Mouse (Mus musculus) embryonic facial prominence, embryonic 13.5 days (tissue): ENCODE data around the gene Slc12a5. TPM values are rescaled to one million over a fixed set of nuclear protein-coding genes. Genes with fewer than 3 reads are reported as not detected.

Experiments
- ATAC-seq: fragments of 200-750 bp; cut with Nextera tagmentation; 2 replicates; pipeline ENCODE4 v1.8.0; 2017; ENCODE audit warnings: low read depth; ENCODE audit not compliant: insufficient number of reproducible peaks, insufficient read depth, low FRiP score, low TSS enrichment
- H3K27ac ChIP-seq: fragments of 300-500 bp; sonication (generic); 2 replicates; pipeline ENCODE4 v1.5.1; 2015; ENCODE audit warnings: moderate library complexity, mild to moderate bottlenecking, inconsistent platforms
- H3K27me3 ChIP-seq: fragments of 300-500 bp; sonication (generic); 2 replicates; pipeline ENCODE4 v1.6.1; 2015; ENCODE audit warnings: mild to moderate bottlenecking, inconsistent platforms
- H3K36me3 ChIP-seq: fragments of 300-500 bp; sonication (generic); 2 replicates; pipeline ENCODE4 v1.6.1; 2015; ENCODE audit warnings: mild to moderate bottlenecking, inconsistent platforms
- H3K4me1 ChIP-seq: fragments of 300-500 bp; sonication (generic); 2 replicates; pipeline ENCODE4 v1.6.1; 2015; ENCODE audit warnings: inconsistent platforms
- H3K4me2 ChIP-seq: fragments of 300-500 bp; sonication (generic); 2 replicates; pipeline ENCODE4 v1.6.1; 2015; ENCODE audit warnings: moderate library complexity, mild to moderate bottlenecking, inconsistent platforms
- H3K4me3 ChIP-seq: fragments of 300-500 bp; sonication (generic); 2 replicates; pipeline ENCODE4 v1.5.1; 2015; ENCODE audit warnings: mild to moderate bottlenecking, inconsistent platforms
- H3K9ac ChIP-seq: fragments of 300-500 bp; sonication (generic); 2 replicates; pipeline ENCODE4 v1.6.1; 2015; ENCODE audit warnings: mild to moderate bottlenecking, inconsistent platforms
- H3K9me3 ChIP-seq: fragments of 300-500 bp; sonication (generic); 2 replicates; pipeline ENCODE4 v1.6.1; 2016; ENCODE audit warnings: inconsistent platforms
- WGBS: fragments of 180-500 bp; shearing (Covaris S2); methylation state at CpG from one replicate; pipeline ENCODE4 v1.1.7; 2015; ENCODE audit warnings: mixed read lengths; 5-methylcytosine and 5-hydroxymethylcytosine counted together
- polyA plus RNA-seq: library from polyadenylated mRNA; unstranded; fragments of >200 nt; fragmentation: Nextera tagmentation; extraction: Ambion mirVana; gene quantifications from 2 replicates; pipeline ENCODE4 v1.2.1, GENCODE M21; 2015

The Slc12a5 gene
- polyA plus RNA-seq, 1 experiment from 2014 or later: 2.9 TPM

- no peak for ATAC-seq
- Histone ChIP-seq H3K4me1 (peaks cover 19% of the 10 kb centered on the region), H3K9me3 (no peaks in the 10 kb centered on the region), H3K27ac (no peak overlapping the region), H3K4me3 (no peak overlapping the region), H3K27me3 (no peaks in the 10 kb centered on the region), H3K36me3 (no peaks in the 10 kb centered on the region), H3K9ac (no peak overlapping the region), H3K4me2 (no peak overlapping the region)
- WGBS: 70% methylated on average over 4 of the region's 4 CpGs
Measured at GRCm38 (mm10) chr2:165037415-165037814, 76.8 kb downstream of the Slc12a5 start.

GRCm38 (mm10) chr2:165042126-165042525, 81.5 kb downstream of the Slc12a5 start:
- no peak for ATAC-seq
- H3K9me3 ChIP-seq: no peaks in the 10 kb centered on the region
- H3K36me3 ChIP-seq: no peaks in the 10 kb centered on the region
- no peaks in the 10 kb centered on the region; the same call in 1 of the 2 replicates for H3K27me3 ChIP-seq
- H3K4me2 ChIP-seq: no peak overlapping the region
- H3K27ac ChIP-seq: no peak overlapping the region
- H3K4me3 ChIP-seq: no peak overlapping the region
- H3K4me1 ChIP-seq: peaks cover 3% of the 10 kb centered on the region; the same call in 1 of the 2 replicates
- no peak overlapping the region for H3K9ac ChIP-seq
- 65% methylated on average over 5 of the region's 5 CpGs for whole genome bisulfite sequencing

- Histone ChIP-seq H3K9me3 (no peaks in the 10 kb centered on the region), H3K27ac (no peak overlapping the region), H3K9ac (no peak overlapping the region), H3K4me3 (no peak overlapping the region), H3K27me3 (no peaks in the 10 kb centered on the region; the same call in 1 of the 2 replicates), H3K4me1 (peaks cover 3% of the 10 kb centered on the region; the same call in 1 of the 2 replicates), H3K4me2 (peak overlapping the region; percentile 5; the same call in 1 of the 2 replicates), H3K36me3 (no peaks in the 10 kb centered on the region)
- WGBS: 8% methylated on average over 17 of the region's 17 CpGs
- no peak for ATAC-seq
Measured at GRCm38 (mm10) chr2:165043090-165043636, 82.6 kb downstream of the Slc12a5 start.

GRCm38 (mm10) chr2:165043729-165044128, 83.1 kb downstream of the Slc12a5 start:
- WGBS: 62% methylated on average over 2 of the region's 2 CpGs
- H3K9ac ChIP-seq: no peak overlapping the region
- no peak for ATAC-seq

GRCm38 (mm10) chr2:165049044-165049443, 88.4 kb downstream of the Slc12a5 start:
- no peak for ATAC-seq
- no peaks in the 10 kb centered on the region for H3K9me3 ChIP-seq
- H3K4me2 ChIP-seq: no peak overlapping the region
- H3K27ac ChIP-seq: no peak overlapping the region
- H3K4me3 ChIP-seq: no peak overlapping the region
- WGBS: 57% methylated on average over 5 of the region's 5 CpGs
- no peaks in the 10 kb centered on the region for H3K36me3 ChIP-seq
- peaks cover 8% of the 10 kb centered on the region; the same call in 1 of the 2 replicates for H3K4me1 ChIP-seq
- no peak overlapping the region for H3K9ac ChIP-seq
- H3K27me3 ChIP-seq: peaks cover 6% of the 10 kb centered on the region; the same call in 1 of the 2 replicates

More at GRCm38 (mm10) chr2:165043729-165044128, 83.1 kb downstream of the Slc12a5 start:
- peaks cover 3% of the 10 kb centered on the region; the same call in 1 of the 2 replicates for H3K4me1 ChIP-seq
- no peak overlapping the region for H3K4me2 ChIP-seq
- H3K9me3 ChIP-seq: no peaks in the 10 kb centered on the region
- no peaks in the 10 kb centered on the region for H3K36me3 ChIP-seq
- H3K27me3 ChIP-seq: no peaks in the 10 kb centered on the region; the same call in 1 of the 2 replicates
- no peak overlapping the region for H3K27ac ChIP-seq
- H3K4me3 ChIP-seq: no peak overlapping the region

Other genes with a start within 250 kb of the Slc12a5 start
- gene Spint5, start 245.5 kb upstream of the Slc12a5 start, polyA plus RNA-seq: not detected in 2 replicates
- gene Wfdc3, start 214.9 kb upstream of the Slc12a5 start, polyA plus RNA-seq: 0.58 and 0.93 TPM in 2 replicates
- gene Dnttip1, start 214.8 kb upstream of the Slc12a5 start, polyA plus RNA-seq: 79.6 and 83.1 TPM in 2 replicates
- gene Ube2c, start 190.9 kb upstream of the Slc12a5 start, polyA plus RNA-seq: 410 and 448 TPM in 2 replicates
- gene Tnnc2, start 180.8 kb upstream of the Slc12a5 start, polyA plus RNA-seq: 16.7 and 17.2 TPM in 2 replicates
- gene Snx21, start 175.0 kb upstream of the Slc12a5 start, polyA plus RNA-seq: 23.4 and 25.0 TPM in 2 replicates
- 18.4 and 19.5 TPM in 2 replicates for gene Acot8, start 155.9 kb upstream of the Slc12a5 start, polyA plus RNA-seq
- 7.0 and 7.9 TPM in 2 replicates for gene Zswim3, start 155.7 kb upstream of the Slc12a5 start, polyA plus RNA-seq
- 17.7 and 20.3 TPM in 2 replicates for gene Zswim1, start 138.1 kb upstream of the Slc12a5 start, polyA plus RNA-seq
- gene Spata25, start 132.3 kb upstream of the Slc12a5 start, polyA plus RNA-seq: not detected in 2 replicates
- 129 and 139 TPM in 2 replicates for gene Ctsa, start 127.9 kb upstream of the Slc12a5 start, polyA plus RNA-seq
- gene Neurl2, start 127.3 kb upstream of the Slc12a5 start, polyA plus RNA-seq: 8.4 and 9.0 TPM in 2 replicates
- 67.4 and 69.8 TPM in 2 replicates for gene Pltp, start 103.1 kb upstream of the Slc12a5 start, polyA plus RNA-seq
- gene Pcif1, start 81.5 kb upstream of the Slc12a5 start, polyA plus RNA-seq: 78.4 and 78.8 TPM in 2 replicates
- gene Zfp335, start 49.0 kb upstream of the Slc12a5 start, polyA plus RNA-seq: 15.5 and 16.1 TPM in 2 replicates
- 16.6 and 23.8 TPM in 2 replicates for gene Mmp9, start 20.0 kb upstream of the Slc12a5 start, polyA plus RNA-seq
- 94.8 and 95.8 TPM in 2 replicates for gene Ncoa5, start 74.1 kb downstream of the Slc12a5 start, polyA plus RNA-seq
- gene Cd40, start 94.8 kb downstream of the Slc12a5 start, polyA plus RNA-seq: 4.9 and 6.3 TPM in 2 replicates
- gene 1700025C18Rik, start 129.9 kb downstream of the Slc12a5 start, polyA plus RNA-seq: not detected in 2 replicates